Mouse (Mus musculus) CH12.LX (cell line): ENCODE results near the gene Midn. TPM values are rescaled to one million over a fixed set of nuclear protein-coding genes. Genes with fewer than 3 reads are reported as not detected.

ENCODE experiments used
- DNase-seq: peaks from one replicate; pipeline ENCODE4 v3.0.0-alpha.2; 2013; ENCODE audit errors: extremely low read depth
- H3K27ac ChIP-seq: 2 replicates; pipeline ENCODE4 v1.5.1; 2012; ENCODE audit warnings: low read depth, mild to moderate bottlenecking, control low read depth, moderate library complexity; ENCODE audit not compliant: insufficient read depth
- H3K27me3 ChIP-seq: replicated peaks from 2 replicates; pipeline ENCODE3; 2012; ENCODE audit warnings: inconsistent platforms
- H3K36me3 ChIP-seq, 2 experiments: replicated peaks in 1 of 2; 2 replicates each; pipeline versions ENCODE3 to v1.6.1; 2012; ENCODE audit warnings: inconsistent platforms in 1 of 2, low read length in 1 of 2, mild to moderate bottlenecking in 1 of 2, mixed read lengths in 1 of 2, moderate library complexity in 1 of 2; ENCODE audit not compliant: control insufficient read depth in 1 of 2, insufficient read depth in 1 of 2
- H3K4me1 ChIP-seq, 2 experiments: 2 replicates each; pipeline ENCODE4 v1.6.1; 2012; ENCODE audit warnings: inconsistent platforms in 1 of 2, moderate library complexity in 1 of 2; ENCODE audit not compliant: insufficient read depth in 2 of 2, control insufficient read depth in 1 of 2
- H3K4me2 ChIP-seq: 2 replicates; pipeline ENCODE4 v1.6.1; 2012; ENCODE audit warnings: low read depth, mild to moderate bottlenecking, control low read depth; ENCODE audit not compliant: poor library complexity, insufficient read depth, severe bottlenecking
- H3K4me3 ChIP-seq, 3 experiments: fragments of 150-350 bp in 1 of 3; sonication (generic) in 1 of 3; replicated peaks in 1 of 3; 2 replicates each; pipeline versions ENCODE3 to v1.5.1; 2011 to 2012; ENCODE audit warnings: low read depth in 2 of 3, low read length in 2 of 3, mild to moderate bottlenecking in 2 of 3, moderate library complexity in 2 of 3, control low read depth in 1 of 3, improper control_type of control experiment in 1 of 3, inconsistent platforms in 1 of 3, mixed read lengths in 1 of 3; ENCODE audit not compliant: poor library complexity in 1 of 3
- H3K79me2 ChIP-seq: replicated peaks from 2 replicates; pipeline ENCODE4 v1.6.1; 2012; ENCODE audit warnings: mild to moderate bottlenecking, moderate library complexity; ENCODE audit not compliant: control insufficient read depth, poor library complexity, insufficient read depth, severe bottlenecking; ENCODE audit errors: extremely low read depth
- H3K9ac ChIP-seq: 2 replicates; pipeline ENCODE4 v1.6.1; 2012; ENCODE audit warnings: low read depth, mild to moderate bottlenecking, control low read depth, moderate library complexity; ENCODE audit not compliant: insufficient read depth
- H3K9me3 ChIP-seq: replicated peaks from 2 replicates; pipeline ENCODE3; 2012; ENCODE audit warnings: low read length, inconsistent platforms, mixed read lengths
- BHLHE40 ChIP-seq: IDR thresholded peaks from 2 replicates; pipeline ENCODE4 v1.6.1; 2011; ENCODE audit warnings: mild to moderate bottlenecking, low read depth, low read length, improper control_type of control experiment
- CHD1 ChIP-seq: IDR thresholded peaks from 2 replicates; pipeline ENCODE4 v1.6.1; 2012; ENCODE audit warnings: low read depth, low read length, improper control_type of control experiment, inconsistent platforms
- CTCF ChIP-seq, 2 experiments: IDR thresholded peaks in 1 of 2; conservative IDR thresholded peaks in 1 of 2; 2 replicates each; pipeline ENCODE4 v1.5.1; 2011 to 2012; ENCODE audit warnings: low read depth in 2 of 2, low read length in 2 of 2, improper control_type of control experiment in 1 of 2, inconsistent platforms in 1 of 2, mild to moderate bottlenecking in 1 of 2, moderate library complexity in 1 of 2
- EP300 ChIP-seq: IDR thresholded peaks from 2 replicates; pipeline ENCODE4 v1.6.1; 2011; ENCODE audit warnings: low read length, improper control_type of control experiment
- ETS1 ChIP-seq: conservative IDR thresholded peaks from 2 replicates; pipeline ENCODE4 v1.6.1; 2012; ENCODE audit warnings: low read depth, mild to moderate bottlenecking, inconsistent platforms, low read length, improper control_type of control experiment, moderate library complexity
- GABPA ChIP-seq: IDR thresholded peaks from 2 replicates; pipeline ENCODE4 v1.6.1; 2012; ENCODE audit warnings: low read depth, low read length, improper control_type of control experiment, inconsistent platforms; ENCODE audit not compliant: insufficient replicate concordance
- IRF4 ChIP-seq: IDR thresholded peaks from 2 replicates; pipeline ENCODE4 v1.6.1; 2014; ENCODE audit warnings: low read depth, mild to moderate bottlenecking, inconsistent platforms, low read length, improper control_type of control experiment
- JUN ChIP-seq: IDR thresholded peaks from 2 replicates; pipeline ENCODE4 v1.6.1; 2011; ENCODE audit warnings: low read depth, mild to moderate bottlenecking, low read length, improper control_type of control experiment, moderate library complexity; ENCODE audit not compliant: insufficient read depth
- KAT2A ChIP-seq: IDR thresholded peaks from 2 replicates; pipeline ENCODE4 v1.6.1; 2012; ENCODE audit warnings: low read length, improper control_type of control experiment, inconsistent platforms; ENCODE audit not compliant: insufficient replicate concordance
- MAFK ChIP-seq: IDR thresholded peaks from 2 replicates; pipeline ENCODE4 v1.6.1; 2011; ENCODE audit warnings: low read length, improper control_type of control experiment; ENCODE audit not compliant: insufficient replicate concordance
- MAX ChIP-seq: IDR thresholded peaks from 2 replicates; pipeline ENCODE4 v1.6.1; 2011; ENCODE audit warnings: low read length, improper control_type of control experiment
- MAZ ChIP-seq: IDR thresholded peaks from 2 replicates; pipeline ENCODE4 v1.6.1; 2012; ENCODE audit warnings: low read depth, mild to moderate bottlenecking, inconsistent platforms, low read length, improper control_type of control experiment, moderate library complexity
- MXI1 ChIP-seq: IDR thresholded peaks from 2 replicates; pipeline ENCODE4 v1.6.1; 2011; ENCODE audit warnings: mild to moderate bottlenecking, low read depth, low read length, improper control_type of control experiment
- MYC ChIP-seq: IDR thresholded peaks from 2 replicates; pipeline ENCODE4 v1.6.1; 2011; ENCODE audit warnings: low read depth, mild to moderate bottlenecking, improper control_type of control experiment, low read length
- POLR2A ChIP-seq: IDR thresholded peaks from 2 replicates; pipeline ENCODE4 v1.6.1; 2011; ENCODE audit warnings: low read depth, mild to moderate bottlenecking, improper control_type of control experiment, low read length
- RAD21 ChIP-seq: IDR thresholded peaks from 2 replicates; pipeline ENCODE4 v1.6.1; 2011; ENCODE audit warnings: low read depth, mild to moderate bottlenecking, low read length, improper control_type of control experiment, moderate library complexity
- RCOR1 ChIP-seq: conservative IDR thresholded peaks from 2 replicates; pipeline ENCODE4 v1.6.1; 2012; ENCODE audit warnings: low read depth, mild to moderate bottlenecking, inconsistent platforms, low read length, improper control_type of control experiment
- SIN3A ChIP-seq: IDR thresholded peaks from 2 replicates; pipeline ENCODE4 v1.6.1; 2012; ENCODE audit warnings: low read length, improper control_type of control experiment, inconsistent platforms
- SMC3 ChIP-seq: IDR thresholded peaks from 2 replicates; pipeline ENCODE4 v1.6.1; 2011; ENCODE audit warnings: low read depth, low read length, improper control_type of control experiment
- TCF12 ChIP-seq: IDR thresholded peaks from 2 replicates; pipeline ENCODE4 v1.6.1; 2014; ENCODE audit warnings: low read depth, mild to moderate bottlenecking, inconsistent platforms, low read length, improper control_type of control experiment
- UBTF ChIP-seq: IDR thresholded peaks from 2 replicates; pipeline ENCODE4 v1.6.1; 2012; ENCODE audit warnings: low read depth, mild to moderate bottlenecking, inconsistent platforms, low read length, improper control_type of control experiment, moderate library complexity
- USF1 ChIP-seq: IDR thresholded peaks from 2 replicates; pipeline ENCODE4 v1.6.1; 2014; ENCODE audit warnings: low read depth, mild to moderate bottlenecking, inconsistent platforms, low read length, improper control_type of control experiment
- ZC3H11A ChIP-seq: IDR thresholded peaks from 2 replicates; pipeline ENCODE4 v1.6.1; 2012; ENCODE audit warnings: low read depth, mild to moderate bottlenecking, inconsistent platforms, low read length, improper control_type of control experiment
- ZKSCAN1 ChIP-seq: IDR thresholded peaks from 2 replicates; pipeline ENCODE4 v1.6.1; 2012; ENCODE audit warnings: low read depth, inconsistent platforms, low read length, improper control_type of control experiment, borderline replicate concordance
- ZNF384 ChIP-seq: IDR thresholded peaks from 2 replicates; pipeline ENCODE4 v1.6.1; 2012; ENCODE audit warnings: low read depth, low read length, improper control_type of control experiment, inconsistent platforms
- dilution Hi-C: fragments of 300-500 bp; cut with MboI; formaldehyde crosslinking; loops from 2 replicates; pipeline ENCODE4 v1.14.3; 2020; ENCODE audit warnings: low sequenced_read_pairs; ENCODE audit not compliant: extremely low pct_unique_long_range_greater_than_20kb, extremely low pct_ligation_motif_present
- in situ Hi-C: fragments of 300-500 bp; cut with MboI; formaldehyde crosslinking; loops from 3 replicates; pipeline ENCODE4 v1.14.3; 2019; ENCODE audit warnings: low sequenced_read_pairs, low pct_ligation_motif_present, low pct_unique_long_range_greater_than_20kb, mixed read lengths
- polyA plus RNA-seq: library from polyadenylated mRNA; unstranded; fragments of >175 nt; gene quantifications from 2 replicates; pipeline ENCODE4 v1.2.1, GENCODE M21; 2012; ENCODE audit warnings: low read depth; ENCODE audit not compliant: insufficient read length
- total RNA-seq, 2 experiments: library from RNA; depleted of rRNA; stranded (reverse); fragments of 300-350 nt in 1 of 2; fragments of >200 nt in 1 of 2; gene quantifications; 2 replicates each; pipeline ENCODE4 v1.2.3; 2012 to 2014

Gene Midn
- total and polyA plus RNA-seq, 3 experiments, result 4.7 to 33.2 (median 16.2) TPM

DNA sequence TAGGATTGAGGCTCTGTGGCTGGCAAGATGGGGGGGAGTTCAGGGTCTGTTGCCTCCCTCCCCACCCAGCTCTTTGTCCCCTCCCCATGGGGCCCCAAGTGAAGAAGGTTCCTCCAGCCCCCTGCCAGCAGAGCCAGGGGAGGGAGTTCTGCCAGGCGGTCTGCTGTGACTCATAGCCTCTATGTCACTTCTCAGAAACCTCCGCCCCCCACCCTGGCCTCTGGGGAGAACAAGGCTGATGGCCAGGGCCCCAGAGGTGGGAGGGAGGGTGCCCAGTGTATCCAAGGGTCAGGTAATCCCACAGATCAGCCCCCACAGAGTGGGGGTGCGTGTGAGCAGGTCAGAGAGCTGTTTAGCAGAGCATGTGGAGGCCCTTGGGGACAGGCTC lies 4.8 kb downstream of the Midn start (continued):
- no peak for TF ChIP-seq USF1
- peak; percentile 99 for TF ChIP-seq MAZ
- TF ChIP-seq MXI1, result peak; percentile 68; the same call in 1 of the 2 replicates
- no peak for TF ChIP-seq ZC3H11A
- TF ChIP-seq ZKSCAN1, result no peak
- no peak for TF ChIP-seq RAD21
- TF ChIP-seq MYC, result no peak
- peak; percentile 80 for TF ChIP-seq TCF12
- no peak for TF ChIP-seq JUN
- TF ChIP-seq EP300, result peak; percentile 74
- TF ChIP-seq MAFK, result no peak
- 0 out of 2 replicates have a peak, but pooled peaks have one; percentile 42 for TF ChIP-seq KAT2A
- TF ChIP-seq, all 38 proteins: peak for 16

DNA sequence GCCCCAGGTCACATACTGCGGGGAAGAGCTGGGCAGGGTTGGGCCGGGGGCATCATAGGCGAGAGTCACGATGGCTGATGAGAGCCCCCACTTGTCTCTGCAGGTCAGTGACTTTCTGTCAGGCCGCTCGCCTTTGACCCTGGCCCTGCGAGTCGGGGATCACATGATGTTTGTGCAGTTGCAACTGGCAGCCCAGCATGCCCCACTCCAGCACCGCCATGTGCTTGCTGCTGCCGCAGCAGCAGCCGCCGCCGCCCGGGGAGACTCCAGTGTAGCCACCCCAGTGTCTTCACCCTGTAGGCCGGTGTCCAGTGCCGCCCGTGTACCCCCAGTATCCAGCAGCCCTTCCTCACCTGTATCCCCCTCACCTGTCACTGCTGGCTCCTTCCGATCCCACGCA lies 5.6 kb downstream of the Midn start:
- H3K27ac ChIP-seq, result peak overlapping the region; percentile 96
- peaks cover 15% of the 10 kb centered on the region for H3K79me2 ChIP-seq
- dilution Hi-C loops (no loop called here), in situ Hi-C loops (no loop called here)
- peaks cover 40 to 51% of the 10 kb centered on the region in 2 experiments for H3K36me3 ChIP-seq
- H3K4me1 ChIP-seq, result peaks cover 16 to 54% of the 10 kb centered on the region in 2 experiments
- DNase-seq, result no peak
- H3K4me2 ChIP-seq, result no peak overlapping the region
- TF ChIP-seq CHD1, result no peak
- no peak for TF ChIP-seq ZNF384
- TF ChIP-seq RAD21, result no peak
- no peak for TF ChIP-seq EP300
- no peak for TF ChIP-seq MAX
- no peak for TF ChIP-seq POLR2A
- TF ChIP-seq UBTF, result no peak
- no peak for TF ChIP-seq KAT2A
- TF ChIP-seq BHLHE40, result no peak
- TF ChIP-seq IRF4, result no peak
- no peak for TF ChIP-seq RCOR1
- no peak for TF ChIP-seq CTCF (conservative IDR thresholded peaks at IDR 0.05 in 1 of 2, IDR thresholded peaks at IDR 0.05 in 1 of 2; ENCODE audit: low read depth in 2 of 2, low read length in 2 of 2)
- no peak for TF ChIP-seq SMC3
- TF ChIP-seq GABPA, result no peak
- no peak for TF ChIP-seq MXI1
- no peak for TF ChIP-seq ZC3H11A
- TF ChIP-seq SIN3A, result no peak
- TF ChIP-seq ETS1, result no peak
- no peak for TF ChIP-seq MYC
- TF ChIP-seq, all 38 proteins: peak for 0
- Histone ChIP-seq H3K9me3 (no peaks in the 10 kb centered on the region), H3K9ac (0 out of 2 replicates have a peak overlapping the region, but pooled peaks have one; percentile 40), H3K27me3 (no peaks in the 10 kb centered on the region), H3K4me3 (no peak overlapping the region)
